Comparison of ENCODE assay signal across 24 mouse cellular contexts in genomic region chr2:165808179-165808975, GRCm38 (mm10).
DNase-seq lines count a peak whose midpoint lies in the region; ATAC-seq lines count a peak whose summit lies in the region.
"Had no signal": no experiment of that assay in that cellular context is flagged by ENCODE, and none has a peak within 500 bp of the region (broad histone marks: within the 10 kb centered on the region; RNA-seq: fewer than 3 reads in every experiment).

No protein-coding gene starts in this region.

- WGBS in limb, embryonic 15.5 days: 90% methylated on average over 12 of the region's 12 CpGs
- 96% methylated on average over 12 of the region's 12 CpGs for WGBS in limb, embryonic 10.5 days

- no peak overlapping the region for H3K9ac ChIP-seq in limb, embryonic 15.5 days
- H3K9ac ChIP-seq: embryonic facial prominence, embryonic 12.5 days; embryonic facial prominence, embryonic 15.5 days; forebrain, postnatal 0 days; hindbrain, embryonic 13.5 days; intestine, embryonic 15.5 days had no signal

- ATAC-seq in limb, embryonic 15.5 days (ENCODE audit: insufficient number of reproducible peaks, low FRiP score, low TSS enrichment, low read depth): no peak
- no peak for ATAC-seq in CD4-positive, CD25-positive, alpha-beta regulatory T cell, adult 4 months
- ATAC-seq: forebrain, embryonic 14.5 days; forebrain, postnatal 0 days; hindbrain, embryonic 16.5 days; intestine, embryonic 15.5 days; Patski had no signal

- peaks cover 86% of the 10 kb centered on the region for H3K36me3 ChIP-seq in limb, embryonic 15.5 days
- peaks cover 94% of the 10 kb centered on the region for H3K36me3 ChIP-seq in limb, embryonic 10.5 days

- no peaks in the 10 kb centered on the region for H3K27me3 ChIP-seq in limb, embryonic 15.5 days
- H3K27me3 ChIP-seq in limb, embryonic 10.5 days (ENCODE audit: low read depth, poor library complexity, severe bottlenecking): no peaks in the 10 kb centered on the region
- H3K27me3 ChIP-seq: embryonic facial prominence, embryonic 12.5 days; embryonic facial prominence, embryonic 15.5 days; hindbrain, embryonic 13.5 days; intestine, embryonic 15.5 days; Patski had no signal

- H3K4me3 ChIP-seq in limb, embryonic 15.5 days: no peak overlapping the region
- no peak overlapping the region for H3K4me3 ChIP-seq in limb, embryonic 10.5 days
- H3K4me3 ChIP-seq: embryonic facial prominence, embryonic 12.5 days; embryonic facial prominence, embryonic 15.5 days; gastrocnemius, adult 2 months; hindbrain, embryonic 10.5 days; hindbrain, embryonic 13.5 days; intestine, embryonic 15.5 days had no signal

- H3K4me1 ChIP-seq in limb, embryonic 15.5 days: no peaks in the 10 kb centered on the region; the same call in 1 of the 2 replicates
- no peaks in the 10 kb centered on the region; the same call in 1 of the 2 replicates for H3K4me1 ChIP-seq in limb, embryonic 10.5 days
- H3K4me1 ChIP-seq: embryonic facial prominence, embryonic 12.5 days; embryonic facial prominence, embryonic 15.5 days; hindbrain, embryonic 10.5 days; intestine, embryonic 15.5 days had no signal

- H3K9me3 ChIP-seq in limb, embryonic 15.5 days: no peaks in the 10 kb centered on the region
- no peaks in the 10 kb centered on the region for H3K9me3 ChIP-seq in limb, embryonic 10.5 days (replicated peaks)
- H3K9me3 ChIP-seq: embryonic facial prominence, embryonic 12.5 days; embryonic facial prominence, embryonic 15.5 days; G1E; hindbrain, embryonic 10.5 days; hindbrain, embryonic 13.5 days; intestine, embryonic 15.5 days had no signal

- H3K27ac ChIP-seq in limb, embryonic 15.5 days: peak overlapping the region; percentile 17; the same call in 1 of the 2 replicates
- no peak overlapping the region for H3K27ac ChIP-seq in limb, embryonic 10.5 days
- H3K27ac ChIP-seq: embryonic facial prominence, embryonic 12.5 days; embryonic facial prominence, embryonic 15.5 days; gastrocnemius, adult 2 months; hindbrain, embryonic 10.5 days; hindbrain, embryonic 13.5 days; intestine, embryonic 15.5 days had no signal

- H3K4me2 ChIP-seq in limb, embryonic 15.5 days: no peak overlapping the region
- H3K4me2 ChIP-seq: embryonic facial prominence, embryonic 12.5 days; embryonic facial prominence, embryonic 15.5 days; heart, embryonic 11.5 days; hindbrain, embryonic 13.5 days; intestine, embryonic 15.5 days had no signal

- no peak for DNase-seq in limb, embryonic 10.5 days (ENCODE audit: low spot score)
- DNase-seq in ES-CJ7 (ENCODE audit: low read depth, low spot score) (peak; percentile 97), WW6 (ENCODE audit: low read depth, low spot score) (peak; percentile 82)
- DNase-seq in embryo, embryonic 11 days: no peak
- DNase-seq: adrenal gland, postnatal 10 days; adrenal gland, postnatal 36 days; cerebellum, adult 18-20 months; cerebellum, postnatal 14 days; forebrain, postnatal 0 days; gastrocnemius, adult 2 months; gastrocnemius, postnatal 14 days; heart, adult 11 months had no signal

Comparison
In these comparisons a context has a peak if more than half of its experiments do, and no peak if none do; other contexts are left out.
1. DNase-seq: peak in ES-CJ7 (single experiment) and WW6 (single experiment); none in limb, embryonic 10.5 days (single experiment) and embryo, embryonic 11 days (single experiment).